Mouse (Mus musculus): ENCODE data around the gene Cfap58. TPM values are rescaled to one million over a fixed set of nuclear protein-coding genes. Genes with fewer than 3 reads are reported as not detected.
A peak's percentile ranks its signal among the peaks of the same experiment; 100 is the strongest.

Gene Cfap58
- total RNA-seq, 2 experiments from 2014 or later = 0.24 to 0.55 TPM

GRCm38 (mm10) chr19:47946821-47947465 lies 9.5 kb downstream of the Cfap58 start:
- intact Hi-C loops (cut with DNase I) = no loop called here
- no peak for DNase-seq (ENCODE audit: low spot score in 2 of 2)

- intact Hi-C loops (cut with DNase I) = no loop called here
- DNase-seq (ENCODE audit: low spot score in 2 of 2) = no peak
Observed at GRCm38 (mm10) chr19:47950946-47951345, 13.5 kb downstream of the Cfap58 start.

- DNase-seq (ENCODE audit: low spot score in 2 of 2) = no peak
- intact Hi-C loops (cut with DNase I) = no loop called here
Observed at GRCm38 (mm10) chr19:47953169-47953568, 15.7 kb downstream of the Cfap58 start.

GRCm38 (mm10) chr19:47958181-47958580 lies 20.7 kb downstream of the Cfap58 start:
- DNase-seq (ENCODE audit: low spot score in 2 of 2) = no peak
- intact Hi-C loops (cut with DNase I) = no loop called here

- intact Hi-C loops (cut with DNase I) = no loop called here
- DNase-seq (ENCODE audit: low spot score in 2 of 2) = no peak
Observed at GRCm38 (mm10) chr19:47968993-47969659, 31.7 kb downstream of the Cfap58 start.

GRCm38 (mm10) chr19:47971066-47971465 lies 33.6 kb downstream of the Cfap58 start:
- no peak for DNase-seq (ENCODE audit: low spot score in 2 of 2)
- intact Hi-C loops (cut with DNase I) = no loop called here

GRCm38 (mm10) chr19:47978109-47978701 lies 40.7 kb downstream of the Cfap58 start:
- intact Hi-C loops (cut with DNase I) = no loop called here

GRCm38 (mm10) chr19:47979446-47979845 lies 42.0 kb downstream of the Cfap58 start:
- no peak for DNase-seq (ENCODE audit: low spot score in 2 of 2)
- intact Hi-C loops (cut with DNase I) = no loop called here

More at GRCm38 (mm10) chr19:47978109-47978701, 40.7 kb downstream of the Cfap58 start:
- DNase-seq (ENCODE audit: low spot score in 2 of 2) = no peak

- DNase-seq (ENCODE audit: low spot score in 2 of 2) = no peak
- intact Hi-C loops (cut with DNase I) = no loop called here
Observed at GRCm38 (mm10) chr19:47980241-47980640, 42.8 kb downstream of the Cfap58 start.

GRCm38 (mm10) chr19:47985606-47986213 lies 48.2 kb downstream of the Cfap58 start:
- intact Hi-C loops (cut with DNase I) = loop anchor here (5.0 kb wide), 2 partner anchors 222 to 407 kb away; partner anchors contain the start of gene Sorcs3
- no peak for DNase-seq (ENCODE audit: low spot score in 2 of 2)

- intact Hi-C loops (cut with DNase I) = loop anchor here (5.0 kb wide), 2 partner anchors 219 to 404 kb away; partner anchors contain the start of gene Sorcs3
Observed at GRCm38 (mm10) chr19:47987986-47988385, 50.5 kb downstream of the Cfap58 start.

GRCm38 (mm10) chr19:47988456-47988855 lies 51.0 kb downstream of the Cfap58 start:
- intact Hi-C loops (cut with DNase I) = loop anchor here (5.0 kb wide), 2 partner anchors 219 to 404 kb away; partner anchors contain the start of gene Sorcs3
- DNase-seq (ENCODE audit: low spot score in 2 of 2) = peak; percentile 62 to 66

More at GRCm38 (mm10) chr19:47987986-47988385, 50.5 kb downstream of the Cfap58 start:
- no peak for DNase-seq (ENCODE audit: low spot score in 2 of 2)

GRCm38 (mm10) chr19:47988880-47989574 lies 51.6 kb downstream of the Cfap58 start:
- intact Hi-C loops (cut with DNase I) = loop anchor here (5.0 kb wide), 2 partner anchors 218 to 403 kb away; partner anchors contain the start of gene Sorcs3
- DNase-seq (ENCODE audit: low spot score in 2 of 2) = no peak

- no peak for DNase-seq (ENCODE audit: low spot score in 2 of 2)
- intact Hi-C loops (cut with DNase I) = loop anchor here (5.0 kb wide), 2 partner anchors 218 to 403 kb away; partner anchors contain the start of gene Sorcs3
Observed at GRCm38 (mm10) chr19:47989575-47989891, 52.1 kb downstream of the Cfap58 start.

- intact Hi-C loops (cut with DNase I) = no loop called here
Observed at GRCm38 (mm10) chr19:48001240-48001639, 63.8 kb downstream of the Cfap58 start.

GRCm38 (mm10) chr19:48001774-48002173 lies 64.3 kb downstream of the Cfap58 start:
- intact Hi-C loops (cut with DNase I) = no loop called here
- DNase-seq (ENCODE audit: low spot score in 2 of 2) = no peak

More at GRCm38 (mm10) chr19:48001240-48001639, 63.8 kb downstream of the Cfap58 start:
- no peak for DNase-seq (ENCODE audit: low spot score in 2 of 2)

GRCm38 (mm10) chr19:48008771-48009413 lies 71.4 kb downstream of the Cfap58 start:
- no peak for DNase-seq (ENCODE audit: low spot score in 2 of 2)
- intact Hi-C loops (cut with DNase I) = no loop called here

GRCm38 (mm10) chr19:48009586-48010331 lies 72.3 kb downstream of the Cfap58 start:
- no peak for DNase-seq (ENCODE audit: low spot score in 2 of 2)
- intact Hi-C loops (cut with DNase I) = no loop called here

Measured in left cerebral cortex, postnatal 14 days (tissue).